Mouse (Mus musculus) left cerebral cortex, adult 2 months (tissue): Measurements from ENCODE around the gene Nlgn1. TPM values are rescaled to one million over a fixed set of nuclear protein-coding genes. Genes with fewer than 3 reads are reported as not detected.

Experiments used
- DNase-seq, 2 experiments: peaks; one replicate each; pipeline ENCODE4 v3.0.0; 2021 to 2022; ENCODE audit warnings: low spot score in 2 of 2, mixed read lengths in 1 of 2; ENCODE audit errors: extremely low spot score in 1 of 2
- H3K27ac ChIP-seq: fragments of 200-600 bp; 2 replicates; pipeline ENCODE4 v1.8.1; 2022
- H3K4me3 ChIP-seq: fragments of 200-600 bp; 2 replicates; pipeline ENCODE4 v1.8.1; 2022
- CTCF ChIP-seq: fragments of 200-600 bp; IDR thresholded peaks from 2 replicates; pipeline ENCODE4 v1.8.1; 2022; ENCODE audit warnings: antibody characterized with exemption, mild to moderate bottlenecking, moderate library complexity
- intact Hi-C: fragments of 180-260 bp; cut with DNase I; formaldehyde crosslinking; loops from one replicate; pipeline ENCODE4 v1.15.1; 2025
- long read RNA-seq, 2 experiments: library from polyadenylated mRNA; stranded (forward); transcript quantifications; one replicate each; pipeline ENCODE4 v2.0.0; 2021; ENCODE audit warnings: borderline mapping rate in 2 of 2
- total RNA-seq, 2 experiments: library from RNA; stranded (reverse); gene quantifications; 2 replicates each; pipeline ENCODE4 v1.2.3; 2021

Nlgn1 gene
- total RNA-seq: 100 to 1,000 TPM; 108 to 114 TPM
- long read RNA-seq, experiment 1, partial matches to known transcripts: 4 of 9 reads
- long read RNA-seq, experiment 1, other reads (novel, unspliced or antisense): 5 of 9 reads
- long read RNA-seq, experiment 2, partial matches to known transcripts: 0 of 8 reads
- long read RNA-seq, experiment 2, other reads (novel, unspliced or antisense): 8 of 8 reads

DNA sequence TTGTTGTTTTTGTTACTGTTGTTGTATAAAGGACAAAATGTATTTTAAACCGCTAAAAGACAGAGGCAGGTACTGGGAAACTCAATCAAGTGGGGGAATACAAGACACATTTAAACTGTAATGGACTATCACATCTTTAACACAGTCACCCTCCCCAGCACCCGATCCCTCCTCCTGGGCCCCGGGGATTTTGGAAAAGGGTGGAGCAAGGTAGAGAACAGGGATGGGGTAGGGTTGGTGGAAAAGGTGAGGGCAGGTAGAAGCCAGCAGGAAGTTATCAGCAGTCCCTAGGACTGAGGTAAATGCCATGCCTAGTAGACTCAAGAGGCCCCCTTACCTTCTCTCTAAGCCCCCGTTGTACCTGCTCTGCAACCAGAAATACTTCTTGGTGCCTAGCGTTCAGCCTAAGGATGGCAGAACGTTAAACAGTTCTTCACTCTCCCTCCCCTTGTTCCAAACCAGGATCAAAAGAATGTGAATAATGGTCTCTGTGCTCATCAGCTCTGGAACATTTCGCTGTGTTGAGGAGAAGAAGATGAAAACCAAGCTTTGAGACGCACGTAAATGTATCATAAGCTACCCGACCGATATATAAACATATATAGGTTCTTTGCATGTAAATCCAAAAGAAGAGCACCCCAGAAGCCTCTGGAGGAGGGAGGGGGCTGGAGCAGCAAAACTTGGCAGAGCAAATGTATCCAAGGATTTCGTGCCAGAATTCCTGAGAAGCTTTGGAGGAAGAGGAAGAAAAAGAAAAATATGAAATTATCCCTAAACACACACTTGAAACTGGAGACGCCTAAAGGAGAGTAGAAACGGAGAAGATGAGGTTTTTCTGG lies at the start of gene Nlgn1:
Nlgn1 (minus strand) TSS at position 61 of the 839 bp plus-strand sequence.
- no peak; the same call in 1 of the 2 replicates for TF ChIP-seq CTCF
- peak within 1 kb of the TSS; percentile 96 for H3K27ac ChIP-seq
- peak within 1 kb of the TSS; percentile 79 for H3K4me3 ChIP-seq
- intact Hi-C loops: loop anchor here (5.0 kb wide), 6 partner anchors 100 to 500 kb away; no protein-coding TSS in a partner anchor
- DNase-seq: no peak

GRCm38 (mm10) chr3:26378272-26378671 lies 46.0 kb upstream of the Nlgn1 start:
- intact Hi-C loops: no loop called here
- no peak overlapping the region for H3K4me3 ChIP-seq
- no peak for DNase-seq
- TF ChIP-seq CTCF: no peak
- no peak overlapping the region for H3K27ac ChIP-seq

GRCm38 (mm10) chr3:26355082-26355481 lies 22.8 kb upstream of the Nlgn1 start:
- intact Hi-C loops: no loop called here
- no peak for TF ChIP-seq CTCF
- H3K4me3 ChIP-seq: no peak overlapping the region
- DNase-seq: no peak
- no peak overlapping the region for H3K27ac ChIP-seq

- Histone ChIP-seq H3K27ac (no peak overlapping the region), H3K4me3 (no peak overlapping the region)
- intact Hi-C loops: no loop called here
- peak; percentile 62 for TF ChIP-seq CTCF
- DNase-seq: peak in 1 of 2 experiments; percentile 36
Observed at GRCm38 (mm10) chr3:26354483-26355030, 22.3 kb upstream of the Nlgn1 start.

DNA sequence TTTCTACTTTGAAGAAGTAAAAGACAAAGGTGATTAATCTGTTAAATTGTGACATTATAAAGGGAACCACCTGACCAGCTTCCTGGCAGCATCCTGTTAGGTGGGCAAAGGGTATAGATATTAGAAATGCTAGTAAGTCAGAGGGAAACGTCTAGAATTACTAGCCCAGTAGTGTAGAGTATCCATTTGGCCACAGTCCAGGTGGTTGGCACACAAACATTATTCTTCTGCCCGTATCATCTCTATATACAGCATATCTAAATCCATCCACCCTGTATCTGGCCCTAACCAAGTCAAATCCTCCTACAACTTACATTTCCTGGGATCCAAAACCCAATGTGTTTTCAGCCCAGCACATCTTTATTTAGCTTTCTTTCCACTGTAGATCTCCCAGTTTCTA lies 5.2 kb upstream of the Nlgn1 start:
- DNase-seq: no peak
- H3K27ac ChIP-seq: no peak overlapping the region
- no peak for TF ChIP-seq CTCF
- no peak overlapping the region for H3K4me3 ChIP-seq
- intact Hi-C loops: no loop called here

- intact Hi-C loops: loop anchor here (5.0 kb wide), 6 partner anchors 101 to 499 kb away; no protein-coding TSS in a partner anchor
- TF ChIP-seq CTCF: no peak
- Histone ChIP-seq H3K4me3 (peak overlapping the region; percentile 79), H3K27ac (peak overlapping the region; percentile 96)
- DNase-seq: peak; percentile 60 to 68
Observed at GRCm38 (mm10) chr3:26333239-26333811, 1.1 kb upstream of the Nlgn1 start.

DNA sequence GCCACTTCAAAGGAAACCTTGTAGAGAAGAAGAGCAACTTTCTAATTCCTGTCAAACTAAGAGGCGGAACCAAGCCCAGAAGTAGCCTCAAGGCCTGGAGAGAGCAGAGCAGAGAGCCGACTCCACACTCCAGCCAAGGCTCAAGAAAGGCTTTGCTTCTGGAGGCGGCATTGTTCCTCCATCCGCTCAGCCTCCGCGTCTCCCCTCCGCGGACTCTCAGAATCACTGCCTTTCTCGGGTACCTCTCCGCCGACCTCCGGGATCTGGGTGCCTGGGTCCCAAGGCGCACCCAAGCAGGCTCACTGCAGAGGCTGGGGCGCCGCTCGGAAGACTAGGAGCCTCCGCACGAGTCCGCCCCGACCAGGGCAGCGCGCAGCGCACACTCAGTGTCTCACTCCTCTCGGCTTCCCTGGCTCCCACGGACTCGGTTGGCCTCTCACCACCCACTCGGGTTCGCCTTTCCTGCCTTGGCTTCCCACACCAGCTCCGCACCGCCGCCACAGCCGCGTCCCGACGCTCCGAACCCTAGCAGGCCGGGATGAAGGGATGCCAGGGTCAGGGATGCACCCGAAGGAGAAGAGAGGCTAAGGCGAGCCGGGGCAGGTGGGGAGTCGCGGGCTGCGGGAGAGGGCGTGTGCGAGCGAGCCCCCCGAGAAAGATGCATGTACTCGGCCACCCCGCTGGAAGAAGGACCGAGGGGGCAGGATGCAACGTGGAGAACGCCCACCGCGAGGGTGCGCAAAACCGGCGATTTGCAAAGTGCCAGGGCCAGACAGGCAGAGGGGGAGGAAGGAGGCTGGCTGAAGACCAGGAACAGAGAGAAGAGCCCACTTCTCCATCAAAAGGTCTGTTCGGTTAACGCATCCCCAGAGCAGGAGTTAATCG lies 841 bp downstream of the Nlgn1 start:
- H3K4me3 ChIP-seq: peak overlapping the region; percentile 79
- no peak; the same call in 1 of the 2 replicates for TF ChIP-seq CTCF
- DNase-seq: peak; percentile 70 to 75
- H3K27ac ChIP-seq: peak overlapping the region; percentile 96
- intact Hi-C loops: loop anchor here (5.0 kb wide), 6 partner anchors 99 to 501 kb away; no protein-coding TSS in a partner anchor

GRCm38 (mm10) chr3:26330863-26331176 lies 1.4 kb downstream of the Nlgn1 start:
- DNase-seq: no peak
- Histone ChIP-seq H3K4me3 (peak overlapping the region; percentile 79), H3K27ac (peak overlapping the region; percentile 96)
- intact Hi-C loops: loop anchor here (5.0 kb wide), 6 partner anchors 99 to 501 kb away; no protein-coding TSS in a partner anchor
- TF ChIP-seq CTCF: no peak

- no peak for TF ChIP-seq CTCF
- Histone ChIP-seq H3K4me3 (peak overlapping the region; percentile 79), H3K27ac (no peak overlapping the region; the same call in 1 of the 2 replicates)
- intact Hi-C loops: loop anchor here (5.0 kb wide), 6 partner anchors 98 to 502 kb away; no protein-coding TSS in a partner anchor
- no peak for DNase-seq
Observed at GRCm38 (mm10) chr3:26330019-26330418, 2.2 kb downstream of the Nlgn1 start.

GRCm38 (mm10) chr3:26324510-26324909 lies 7.8 kb downstream of the Nlgn1 start:
- H3K27ac ChIP-seq: no peak overlapping the region
- DNase-seq: no peak
- intact Hi-C loops: no loop called here
- no peak overlapping the region for H3K4me3 ChIP-seq
- TF ChIP-seq CTCF: no peak

DNA sequence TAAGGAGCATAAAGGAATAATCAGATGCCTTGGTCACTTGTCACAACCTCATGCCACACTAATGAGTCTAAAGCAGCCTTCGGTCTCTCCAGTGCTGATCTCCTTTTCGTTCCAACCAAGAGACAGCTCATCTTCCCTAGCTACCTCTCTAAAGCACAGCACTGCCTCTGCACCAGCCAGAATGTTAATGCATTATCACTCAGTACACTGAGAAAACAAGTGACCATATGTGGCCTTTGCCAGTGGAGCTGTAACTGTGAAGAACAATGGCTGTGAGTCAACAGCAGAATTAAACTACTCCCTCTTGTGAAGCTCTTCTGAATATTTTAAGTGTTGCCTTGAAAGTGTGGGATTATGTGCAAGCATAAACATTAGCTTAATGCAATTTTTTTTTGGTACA lies 14.9 kb downstream of the Nlgn1 start:
- intact Hi-C loops: no loop called here
- no peak for TF ChIP-seq CTCF
- DNase-seq: peak in 1 of 2 experiments; percentile 24
- no peak overlapping the region for H3K4me3 ChIP-seq
- H3K27ac ChIP-seq: no peak overlapping the region
